Mouse (Mus musculus) testis, adult 2 months (tissue): ENCODE data around the gene Cadps2.

Source experiments
- CTCF ChIP-seq: fragments of 200-500 bp; IDR thresholded peaks from 2 replicates; pipeline ENCODE4 v1.5.1; 2012; ENCODE audit warnings: low read depth, mild to moderate bottlenecking, inconsistent platforms, low read length, moderate library complexity; ENCODE audit not compliant: control insufficient read depth, insufficient read depth, insufficient replicate concordance
- POLR2A ChIP-seq: fragments of 200-500 bp; IDR thresholded peaks from 2 replicates; pipeline ENCODE4 v1.6.1; 2012; ENCODE audit warnings: low read depth, mild to moderate bottlenecking, inconsistent platforms, low read length, moderate library complexity; ENCODE audit not compliant: control insufficient read depth

GRCm38 (mm10) chr6:23647627-23648247, 191.5 kb downstream of the Cadps2 start:
- TF ChIP-seq CTCF (no peak), POLR2A (no peak)
